Mouse (Mus musculus): Measurements from ENCODE around the gene Lrrc36.

DNA sequence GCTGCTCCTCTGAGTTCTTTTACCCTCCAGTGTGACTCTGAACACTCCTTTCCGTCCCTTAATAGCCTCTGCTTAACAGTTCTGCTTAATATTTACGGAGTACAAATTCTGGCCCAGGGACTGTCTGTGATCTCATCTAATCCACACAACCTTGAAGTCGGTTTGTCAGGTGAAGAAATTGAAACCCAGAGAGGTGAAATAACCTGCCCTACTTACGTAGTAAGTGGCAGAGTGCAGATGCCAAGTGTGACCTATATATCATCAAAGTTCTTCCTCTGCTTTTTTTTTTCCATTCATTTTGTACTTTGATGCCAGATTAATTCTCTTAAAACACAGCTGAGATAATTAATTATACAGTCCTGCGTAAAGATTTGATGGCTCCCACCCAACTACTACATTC, 20.8 kb downstream of the Lrrc36 start:
- TF ChIP-seq POLR2A (IDR thresholded peaks at IDR 0.05; ENCODE audit: borderline replicate concordance, control insufficient read depth, low read depth, low read length) (no peak), CTCF (IDR thresholded peaks at IDR 0.05; ENCODE audit: control insufficient read depth, insufficient read depth, low read length) (no peak)

All from bone marrow, adult 2 months (tissue).